8 mouse cellular contexts compared by ENCODE assay signal in the genomic region with DNA sequence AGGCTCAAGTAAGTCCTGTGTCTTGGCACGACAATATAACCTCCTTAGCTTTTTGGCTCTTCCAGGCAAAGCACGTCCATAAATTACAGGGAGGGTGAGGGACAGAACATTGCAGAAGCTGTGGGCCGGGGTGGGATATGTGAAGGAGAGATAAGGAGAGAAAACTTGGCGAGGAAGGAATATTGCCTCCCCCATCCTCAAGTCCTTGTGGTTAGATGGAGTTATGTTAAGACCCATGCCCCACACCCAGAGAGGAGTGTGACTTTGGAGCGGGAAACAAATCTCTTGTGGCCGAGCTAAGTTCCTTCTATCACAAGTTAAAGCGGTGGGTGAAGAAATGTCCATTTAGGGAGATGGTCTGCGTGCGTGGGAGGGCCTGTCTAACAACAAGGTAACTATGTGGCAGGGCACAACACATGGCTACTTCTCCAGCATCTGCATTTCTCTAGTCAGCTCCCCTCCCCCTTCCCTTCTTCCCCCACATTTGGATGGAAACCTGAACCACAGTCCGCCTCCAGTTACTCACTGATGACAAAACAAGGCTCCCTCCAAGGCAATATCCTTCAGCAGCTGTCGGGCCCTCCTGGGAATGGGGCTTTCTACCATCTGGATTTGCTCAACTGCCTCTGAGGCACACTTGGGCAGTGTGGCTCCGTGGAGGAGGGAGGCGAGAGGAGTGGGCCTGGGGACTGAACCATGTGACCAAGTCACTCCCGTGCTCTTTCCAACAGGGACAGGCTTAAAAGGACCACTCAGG. TPM values are rescaled to one million over a fixed set of nuclear protein-coding genes. Genes with fewer than 3 reads are reported as not detected.
DNase-seq lines count a peak whose midpoint lies in the region; ATAC-seq lines count a peak whose summit lies in the region.

No protein-coding gene starts in this region.

- H3K27ac ChIP-seq in embryonic facial prominence, embryonic 11.5 days (replicated peaks; ENCODE audit: low read depth, low read length): peak overlapping the region; percentile 54

- no peaks in the 10 kb centered on the region for H3K9me3 ChIP-seq in embryonic facial prominence, embryonic 11.5 days (replicated peaks; ENCODE audit: control insufficient read depth, low read length)

- no peak overlapping the region for H3K4me2 ChIP-seq in embryonic facial prominence, embryonic 11.5 days (ENCODE audit: low read depth, low read length)

- H3K4me3 ChIP-seq in embryonic facial prominence, embryonic 11.5 days (ENCODE audit: low read depth, low read length): no peak overlapping the region

- intact Hi-C loops in heart, postnatal 10 days (cut with DNase I): no loop called here

- 43% methylated on average over 14 of the region's 14 CpGs for WGBS in embryonic facial prominence, embryonic 11.5 days

- H3K27me3 ChIP-seq in embryonic facial prominence, embryonic 11.5 days (ENCODE audit: control insufficient read depth, insufficient read depth, low read length): no peaks in the 10 kb centered on the region

- H3K4me1 ChIP-seq in embryonic facial prominence, embryonic 11.5 days (ENCODE audit: control insufficient read depth, insufficient read depth, low read length): peaks cover 2% of the 10 kb centered on the region; the same call in 1 of the 2 replicates

- no peak overlapping the region for H3K9ac ChIP-seq in embryonic facial prominence, embryonic 11.5 days (replicated peaks; ENCODE audit: low read length)

- no peak for DNase-seq in frontal cortex, postnatal 25 days (ENCODE audit: low spot score in 2 of 2)
- DNase-seq in embryonic facial prominence, embryonic 11.5 days (ENCODE audit: low spot score): peak; percentile 92
- peak; percentile 81 to 83 for DNase-seq in heart, postnatal 10 days
- DNase-seq in lung, postnatal 4 days: peak; percentile 60 to 85
- DNase-seq in thymus, adult 18-20 months: no peak
- no peak for DNase-seq in frontal cortex, postnatal 36 days (ENCODE audit: low spot score in 2 of 2)
- no peak for DNase-seq in adrenal gland, adult 8-10 months

- no peaks in the 10 kb centered on the region for H3K36me3 ChIP-seq in embryonic facial prominence, embryonic 11.5 days (replicated peaks; ENCODE audit: control insufficient read depth, insufficient read depth, low read depth, low read length)

- ATAC-seq in frontal cortex, adult (ENCODE audit: low TSS enrichment): peak; percentile 56; the same call in 1 of the 2 replicates
- peak; percentile 95 for ATAC-seq in embryonic facial prominence, embryonic 11.5 days (replicated peaks; ENCODE audit: insufficient number of reproducible peaks, low FRiP score, low TSS enrichment, low read depth)

RNA-seq across cellular contexts. Expression of a gene that starts 56.7 kb away (rescaled TPM):
- 0.32 and 0.67 TPM in 2 replicates for polyA plus RNA-seq in embryonic facial prominence, embryonic 11.5 days (2014; fragmentation: Nextera tagmentation; extraction: Ambion mirVana)
- under 1 TPM; 0.32 to 0.74 TPM for total RNA-seq in heart, postnatal 10 days (2021)
- 10 to 100 TPM; 23.9 to 28.2 (median 25.3) TPM for total RNA-seq in adrenal gland, adult 8-10 months (2022)

Comparison
In these comparisons a context has a peak if more than half of its experiments do, and no peak if none do; other contexts are left out.
1. DNase-seq: peak in embryonic facial prominence, embryonic 11.5 days (single experiment), heart, postnatal 10 days (2 of 2) and lung, postnatal 4 days (2 of 2); none in frontal cortex, postnatal 25 days (0 of 2), thymus, adult 18-20 months (0 of 2), frontal cortex, postnatal 36 days (0 of 2) and adrenal gland, adult 8-10 months (single experiment).
2. RNA of a gene that starts 56.7 kb away (total RNA-seq): 23.9 to 28.2 TPM in adrenal gland, adult 8-10 months; 0.32 to 0.74 TPM in heart, postnatal 10 days; every median in the first group is over 10 times any median in the second.